Mouse (Mus musculus) c-Kit-positive CD71-negative TER-119-negative erythroid progenitor cells, embryonic 14.5 days (primary cell): ENCODE data around the gene Lamc2.
"Not testable (repeated sequence)": the region's sequence is repeated elsewhere in the genome, so short reads cannot be mapped to it uniquely, and the experiment has no call there.

Source experiments
- DNase-seq: peaks from one replicate; pipeline ENCODE4 v3.0.0-alpha.2; 2013; ENCODE audit warnings: low read depth

Gene Lamc2

DNA sequence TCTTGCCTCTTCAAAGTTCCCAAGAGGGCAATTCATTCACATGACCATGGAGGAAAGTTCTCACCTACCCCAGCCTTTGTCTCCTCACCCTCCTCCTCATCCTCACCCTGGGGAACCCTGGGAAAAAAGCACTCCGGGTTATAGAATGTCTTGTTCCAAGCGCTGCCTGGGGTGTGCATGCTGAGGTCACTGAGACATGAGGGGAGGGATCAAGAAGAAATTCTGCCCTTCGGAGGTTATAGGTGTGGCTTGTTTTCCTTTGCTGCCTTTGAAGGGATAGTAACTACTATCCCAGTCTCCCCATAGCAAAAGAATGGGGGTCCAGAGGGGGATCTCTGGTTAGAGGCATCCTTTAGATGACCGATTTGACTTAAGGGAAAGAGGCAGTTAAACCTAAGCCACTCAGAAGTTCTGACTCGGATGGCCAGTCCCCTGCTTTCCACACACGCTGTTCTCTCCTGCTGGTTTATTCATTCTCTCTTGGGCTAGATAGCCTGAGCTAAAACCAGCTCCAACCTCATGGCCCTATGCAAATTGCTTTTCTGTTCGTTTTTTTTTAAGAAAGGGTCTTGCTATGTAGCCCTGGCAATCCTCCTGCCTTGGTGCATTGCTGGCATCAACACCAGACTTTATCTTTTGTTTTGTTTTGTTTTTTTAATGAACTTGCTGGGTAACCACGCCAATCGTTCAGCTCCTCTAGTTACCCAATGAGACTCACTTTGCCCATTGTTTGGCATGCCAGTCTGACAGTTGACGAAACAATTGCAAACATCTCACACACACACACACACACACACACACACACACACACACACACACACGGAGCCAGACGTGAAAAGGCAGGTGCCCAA lies 91.8 kb downstream of the Lamc2 start:
- no peak for DNase-seq

DNA sequence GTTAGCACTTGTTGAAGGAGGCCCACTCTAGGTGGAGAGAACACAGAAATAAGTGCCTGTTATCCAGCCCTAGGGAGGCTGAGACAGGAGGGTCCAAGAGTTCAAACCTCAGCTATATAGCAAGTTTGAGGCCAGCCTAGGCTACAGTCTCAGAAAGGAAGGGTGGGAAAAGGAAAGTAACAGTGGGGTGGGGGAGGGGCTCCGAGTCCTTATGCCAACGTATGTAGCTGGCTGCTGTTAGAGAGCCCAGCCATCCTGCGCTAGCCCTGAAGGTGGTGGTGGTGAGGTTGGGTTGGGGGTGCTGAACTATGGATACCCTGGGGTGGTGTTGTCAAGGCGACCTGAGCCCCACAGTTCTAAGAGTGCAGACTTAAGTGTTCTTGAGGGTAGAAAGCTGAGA lies 92.7 kb downstream of the Lamc2 start:
- no peak for DNase-seq

DNA sequence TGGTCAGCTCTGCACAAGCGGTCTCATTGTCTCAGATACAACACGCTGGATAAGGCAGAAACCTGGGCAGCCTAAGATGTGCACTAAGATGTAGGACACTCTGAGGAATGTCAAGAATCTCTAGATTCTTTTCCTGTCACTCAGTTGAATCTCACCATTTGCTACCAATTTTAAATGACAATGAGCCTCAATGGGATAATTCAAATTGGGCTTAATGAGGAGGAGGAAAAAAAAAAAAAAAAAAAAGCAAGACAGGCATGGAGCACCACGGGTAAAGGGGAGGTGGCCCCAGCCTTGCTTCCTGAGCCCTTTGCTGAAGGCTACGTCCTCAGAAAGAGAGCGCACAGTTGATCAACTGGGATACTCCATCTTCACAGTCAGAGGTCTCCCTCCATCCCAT lies 93.1 kb downstream of the Lamc2 start:
- DNase-seq = no peak

DNA sequence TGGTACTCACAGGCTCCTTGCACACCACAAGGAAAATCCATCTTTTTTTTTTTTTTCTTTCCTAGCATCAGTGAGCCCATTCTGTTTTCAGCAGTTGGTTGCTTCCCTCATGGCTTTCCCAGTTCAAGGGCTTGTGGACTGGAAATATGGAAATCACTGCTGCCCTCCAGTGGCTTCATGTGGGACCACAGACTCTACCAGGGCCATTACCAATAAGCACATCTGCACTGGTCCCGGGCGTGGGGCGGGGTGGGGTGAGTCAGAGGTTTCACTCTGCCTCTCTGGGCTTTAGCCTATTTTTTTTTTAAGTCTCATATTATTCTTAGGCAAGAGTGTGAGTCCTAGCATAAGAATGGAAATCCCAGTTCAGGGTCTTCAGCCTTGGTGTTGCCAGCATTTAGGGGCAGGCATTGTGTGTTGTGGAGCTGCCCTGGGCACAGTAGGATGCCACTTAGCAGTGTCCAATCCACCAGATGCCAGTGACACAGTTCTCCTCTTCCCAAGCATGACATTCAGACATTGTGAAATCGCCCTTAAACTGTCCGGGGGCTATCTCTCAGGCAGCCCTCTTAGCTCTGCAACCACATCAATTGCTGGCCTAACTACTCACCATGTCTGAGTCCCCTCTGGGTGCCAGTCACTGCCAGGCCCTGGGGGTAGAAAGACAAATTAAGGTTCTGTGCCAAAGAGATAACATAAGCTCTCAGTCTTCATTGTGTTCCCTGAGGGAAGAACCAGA lies 93.8 kb downstream of the Lamc2 start:
- peak; percentile 69 for DNase-seq

DNA sequence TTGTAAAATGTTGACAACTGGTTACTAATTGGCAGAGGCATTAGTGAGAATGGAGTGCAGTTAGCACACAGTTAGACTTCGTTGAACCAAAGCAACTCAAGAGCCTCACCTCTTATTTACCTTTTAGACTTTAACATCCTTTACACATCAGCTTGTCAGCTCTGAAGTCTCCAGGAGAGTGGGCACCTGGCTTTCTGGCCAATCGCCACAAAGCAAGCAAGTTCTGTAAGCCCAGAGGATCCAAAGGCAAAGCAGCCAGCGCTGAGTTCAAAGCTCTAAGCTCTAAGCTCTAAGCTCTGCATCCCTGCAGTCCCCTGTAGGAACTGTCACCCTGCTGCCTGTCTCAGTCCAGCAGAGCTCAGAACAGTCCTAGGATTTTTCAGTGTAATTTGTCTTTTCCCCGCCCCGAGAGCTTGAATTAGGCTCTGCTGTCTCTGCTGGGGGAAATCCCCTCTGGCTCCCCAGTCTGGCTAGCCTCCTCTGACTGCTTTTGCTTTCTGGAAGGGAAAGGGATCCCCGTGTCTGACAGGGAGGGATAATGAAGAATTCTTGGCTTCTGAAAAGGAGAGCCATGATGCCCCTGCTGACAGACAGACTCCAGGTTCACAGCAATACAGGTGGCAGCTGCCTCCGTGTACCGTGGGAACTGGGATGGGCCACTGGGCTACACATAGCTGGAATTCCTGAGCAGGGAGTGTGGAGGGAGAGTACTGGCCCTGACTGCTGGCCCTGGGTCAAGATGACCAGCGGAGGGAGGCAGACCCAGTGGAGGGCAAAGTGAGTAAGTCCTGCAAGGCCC lies 94.6 kb downstream of the Lamc2 start:
- no peak for DNase-seq

DNA sequence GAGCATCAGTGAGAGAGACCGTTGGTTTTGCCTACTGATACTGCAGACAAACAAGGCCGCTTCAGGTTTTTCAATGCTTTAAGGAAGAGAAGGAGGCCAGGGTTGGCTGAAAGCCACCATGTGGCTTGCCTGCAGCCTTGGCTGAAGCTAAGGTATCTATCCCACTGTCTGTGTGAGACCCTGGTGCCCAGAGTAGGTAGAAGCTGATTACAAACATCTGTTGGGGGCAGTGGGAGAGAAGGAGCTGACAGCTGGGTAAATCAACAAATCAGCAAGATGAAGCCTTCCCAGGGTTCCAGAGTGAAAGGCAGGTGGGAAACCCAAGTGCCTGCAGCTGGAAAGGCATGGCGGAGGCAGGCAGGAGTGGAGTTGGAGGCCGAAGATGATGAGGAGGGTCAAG lies 95.4 kb downstream of the Lamc2 start:
- DNase-seq = no peak

DNA sequence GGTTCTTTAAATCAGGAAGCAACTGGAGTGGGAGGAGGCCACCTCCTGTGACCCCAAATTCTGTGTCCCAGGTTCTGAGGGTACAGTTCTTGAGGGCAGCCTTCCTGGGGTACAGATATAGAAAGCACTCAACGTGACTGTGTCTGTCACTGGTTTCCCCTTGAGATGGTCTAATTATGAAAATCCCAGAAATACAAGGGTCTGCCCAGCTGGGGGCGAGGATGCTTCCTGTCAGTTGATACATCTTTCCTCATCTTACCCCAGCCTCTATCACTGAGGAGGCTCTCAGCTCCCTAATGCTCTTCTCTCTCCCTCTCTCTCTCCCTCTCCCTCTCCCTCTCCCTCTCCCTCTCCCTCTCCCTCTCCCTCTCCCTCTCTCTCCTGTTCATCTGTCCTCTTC lies 96.2 kb downstream of the Lamc2 start:
- DNase-seq = peak; percentile 24

DNA sequence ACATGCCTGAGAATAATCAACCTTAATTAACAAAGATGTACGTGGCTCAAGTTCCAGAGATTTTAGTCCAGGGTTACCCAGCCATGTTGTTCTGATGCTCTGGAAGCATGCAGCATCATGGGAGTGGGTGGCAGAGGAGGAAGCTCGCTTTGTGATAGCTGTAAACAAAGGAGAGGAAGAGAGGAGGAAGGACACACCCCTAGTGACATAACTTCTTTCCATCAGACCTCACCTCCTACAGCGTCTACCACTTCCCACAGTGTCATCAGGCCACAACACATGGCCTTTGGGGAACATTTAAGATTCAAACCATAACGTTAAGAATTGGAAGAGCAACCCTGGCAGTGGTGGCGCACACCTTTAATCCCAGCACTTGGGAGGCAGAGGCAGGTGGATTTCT lies 98.5 kb downstream of the Lamc2 start:
- DNase-seq = no peak

DNA sequence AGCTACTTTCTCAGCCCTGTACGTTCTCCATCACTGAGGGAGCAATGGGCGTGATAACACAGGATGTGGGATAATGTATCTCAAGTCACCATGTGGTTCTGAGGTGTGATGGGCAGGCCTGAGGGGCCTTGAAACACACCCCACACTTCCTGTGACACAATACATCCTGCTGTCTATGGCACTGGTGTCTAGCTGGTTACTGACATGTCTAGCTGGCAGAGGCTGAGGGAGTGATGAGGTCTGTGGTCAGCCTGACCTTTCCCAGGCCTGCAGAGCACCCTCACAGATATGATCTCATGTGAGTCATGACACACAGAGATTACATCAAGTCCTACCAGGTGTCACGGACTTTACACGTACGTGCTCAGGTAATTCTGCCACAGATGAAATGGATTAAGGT lies 101.0 kb downstream of the Lamc2 start:
- DNase-seq = no peak

DNA sequence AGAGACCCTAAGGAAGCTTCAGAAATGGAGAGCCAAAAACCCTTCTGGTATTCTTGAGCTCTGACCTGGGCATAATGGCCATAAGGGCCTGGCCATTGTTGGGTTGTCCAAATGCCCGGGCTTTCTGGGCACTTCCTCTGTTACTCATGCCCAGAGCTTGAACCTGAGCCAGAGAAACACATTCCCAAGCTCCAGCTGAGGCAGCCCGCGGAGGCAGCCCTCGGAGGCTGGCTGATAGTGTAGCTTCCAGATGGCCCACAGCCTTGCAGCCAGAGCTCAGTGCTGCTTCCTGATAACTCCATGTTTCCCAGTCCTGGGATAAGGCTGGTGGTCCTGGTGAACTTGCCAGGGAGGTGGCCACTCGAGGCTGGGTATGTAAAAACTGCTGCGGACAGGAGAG lies 102.1 kb downstream of the Lamc2 start:
- DNase-seq = no peak

DNA sequence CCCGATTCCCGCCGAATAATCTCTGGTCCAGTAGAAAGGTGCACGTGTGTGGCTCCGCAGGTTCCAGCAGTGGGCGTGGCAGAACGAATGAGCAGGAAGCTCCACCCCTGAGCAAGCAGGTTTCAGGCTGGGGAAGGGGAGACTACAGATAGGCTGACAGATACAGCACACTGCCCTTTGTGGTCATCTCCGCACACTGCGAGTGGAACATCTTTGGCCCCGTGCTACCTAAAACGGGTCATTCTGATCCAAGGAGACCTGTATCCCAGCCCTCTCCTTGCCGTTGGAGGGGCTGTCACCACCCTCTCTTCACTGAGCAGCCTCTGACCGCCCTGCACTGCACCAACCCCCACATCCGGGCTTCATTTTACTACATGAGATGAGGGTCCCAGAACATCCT lies 103.0 kb downstream of the Lamc2 start:
- DNase-seq = not testable (repeated sequence)

DNA sequence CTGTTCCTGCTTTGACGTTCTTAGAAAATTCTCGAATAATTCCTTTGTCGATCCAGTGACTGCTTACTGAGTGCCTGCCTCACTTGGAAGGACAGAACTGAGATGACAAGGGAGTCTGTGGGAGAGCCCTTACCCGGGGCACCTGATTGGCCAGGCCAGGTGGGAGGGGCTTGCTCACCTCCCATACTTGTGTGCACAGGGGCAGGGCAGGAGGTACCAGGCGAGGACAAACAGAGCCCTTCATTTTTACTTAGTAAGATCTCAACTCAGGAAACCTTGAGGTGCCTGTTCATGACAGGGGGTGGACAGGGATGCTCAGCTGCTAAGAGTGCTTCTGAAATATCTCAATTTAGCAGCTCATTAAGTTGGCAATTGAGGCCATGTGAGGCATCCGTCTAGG lies 110.3 kb downstream of the Lamc2 start:
- DNase-seq = no peak

DNA sequence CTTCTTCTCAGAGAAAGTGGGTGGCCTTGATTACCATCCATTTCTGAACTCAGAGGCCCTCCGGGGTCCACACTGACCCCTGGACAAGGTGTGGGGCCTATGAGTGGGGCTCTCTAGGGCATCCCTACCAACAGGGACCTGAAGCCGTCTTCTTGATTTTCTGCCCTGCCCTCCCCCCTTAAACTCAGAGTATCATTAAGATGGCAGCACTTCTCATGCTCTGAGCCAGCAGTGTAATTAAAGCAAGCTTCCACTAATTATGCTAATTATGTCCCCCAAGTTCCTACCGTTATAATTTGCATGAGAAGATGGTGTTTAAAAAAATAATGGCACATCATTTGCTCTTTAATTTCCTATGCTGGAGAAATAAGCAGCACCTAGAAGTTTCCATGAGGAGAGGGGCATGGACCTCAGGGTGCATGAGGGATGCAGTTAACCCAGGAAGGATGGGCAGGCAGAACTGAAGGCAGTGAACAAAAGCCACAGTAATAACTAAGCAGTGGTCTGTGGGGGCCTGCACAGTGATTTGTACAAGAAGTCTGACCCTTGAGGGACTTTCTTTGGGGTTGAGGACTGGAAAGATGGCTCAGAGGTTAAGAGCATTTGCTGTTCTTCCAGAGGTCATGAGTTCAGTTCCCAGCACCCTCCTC lies 111.0 kb downstream of the Lamc2 start:
- no peak for DNase-seq

DNA sequence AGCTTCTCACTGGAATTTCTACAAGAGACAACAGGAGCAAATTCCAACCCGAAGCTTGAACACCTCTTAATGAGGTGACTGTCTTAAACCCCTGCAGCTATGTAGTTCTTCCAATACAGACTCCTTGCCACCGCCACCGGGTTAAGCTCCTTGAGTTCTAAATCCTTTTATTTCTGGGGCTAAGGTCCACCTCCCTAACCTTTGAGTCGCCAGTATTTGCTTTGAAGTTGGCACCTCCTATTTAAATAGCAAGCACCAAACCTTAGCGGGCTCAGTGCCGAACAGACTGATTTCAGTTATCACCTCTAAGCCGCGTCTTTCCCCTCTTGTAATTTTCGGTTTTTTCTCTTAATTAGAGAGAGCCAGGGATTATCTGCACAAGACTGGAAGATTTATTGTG lies 112.8 kb downstream of the Lamc2 start:
- DNase-seq = no peak
